Mouse (Mus musculus) spleen, adult 2 months (tissue): ENCODE measurements around the gene Arfrp1.

Experiments used
- CTCF ChIP-seq: fragments of 200-500 bp; IDR thresholded peaks from 2 replicates; pipeline ENCODE4 v1.5.1; 2011; ENCODE audit warnings: mild to moderate bottlenecking, inconsistent platforms; ENCODE audit not compliant: insufficient read depth, insufficient read length, insufficient replicate concordance; ENCODE audit errors: extremely low read depth
- POLR2A ChIP-seq: fragments of 200-500 bp; IDR thresholded peaks from 2 replicates; pipeline ENCODE4 v1.6.1; 2011; ENCODE audit warnings: low read depth, low read length, inconsistent platforms

DNA sequence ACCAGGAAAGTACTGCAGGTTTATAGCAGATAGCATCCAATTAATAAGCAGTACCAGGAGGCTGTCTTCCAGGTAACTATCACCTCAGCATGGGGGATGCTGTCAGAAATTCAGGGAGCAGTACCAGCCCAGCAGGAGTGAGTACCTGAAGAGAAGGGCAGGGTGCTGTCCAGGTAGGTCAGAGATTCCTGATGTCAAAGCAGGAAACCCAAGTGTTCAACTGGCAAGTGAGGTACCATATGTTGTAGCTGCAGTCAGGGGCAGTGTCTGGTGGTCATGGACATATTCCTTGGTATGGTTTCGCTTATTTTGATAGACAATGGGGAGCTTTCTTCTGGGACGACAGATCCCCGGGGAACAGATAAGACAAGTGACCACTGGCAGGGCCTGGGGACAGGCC, 52.8 kb downstream of the Arfrp1 start:
- no peak for TF ChIP-seq POLR2A
- no peak for TF ChIP-seq CTCF
